Mouse (Mus musculus) neural tube, embryonic 10.5 days (tissue): ENCODE measurements around the gene Il15.

Experiments
- DNase-seq: peaks from one replicate; pipeline ENCODE4 v3.0.0-alpha.2; 2017; ENCODE audit warnings: low spot score; ENCODE audit errors: extremely low spot score

The Il15 gene

DNA sequence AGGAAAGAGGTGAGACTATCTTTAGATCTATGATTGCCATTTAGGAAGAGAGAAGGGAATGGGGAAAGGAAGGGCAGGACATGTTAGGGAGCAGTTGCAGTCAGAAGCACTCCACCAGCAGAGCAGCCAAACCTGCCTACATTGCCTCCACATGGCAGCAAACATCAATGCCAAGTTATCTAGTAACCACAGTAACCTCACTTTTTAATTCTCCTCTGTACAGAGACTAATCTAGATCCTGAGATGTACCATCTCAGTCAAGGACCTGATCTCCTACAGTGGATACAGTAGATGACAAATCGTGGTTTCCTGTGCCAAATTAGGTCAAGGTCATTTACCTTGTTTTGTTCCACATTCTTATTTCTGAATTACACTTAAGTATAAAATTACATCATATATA, 42.0 kb downstream of the Il15 start:
- no peak for DNase-seq

DNA sequence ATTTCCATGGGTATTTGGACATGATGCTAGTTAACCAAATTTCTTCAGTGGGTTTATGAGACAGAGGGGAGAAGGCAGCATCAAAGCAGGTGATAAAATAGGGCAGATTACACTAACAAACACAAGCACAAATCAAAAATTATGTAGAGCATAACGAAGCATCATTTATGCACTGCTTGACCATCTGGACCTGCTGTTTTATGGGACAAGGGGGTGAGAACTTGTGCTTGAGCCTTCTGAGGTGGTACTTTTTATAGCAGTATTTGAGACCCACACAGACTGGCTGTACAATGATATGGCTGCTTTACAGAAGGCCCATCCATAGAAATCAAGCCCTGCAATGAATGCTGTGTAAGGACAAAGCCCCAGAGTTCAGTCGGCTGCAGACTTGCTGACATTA, 46.9 kb downstream of the Il15 start:
- DNase-seq: no peak

DNA sequence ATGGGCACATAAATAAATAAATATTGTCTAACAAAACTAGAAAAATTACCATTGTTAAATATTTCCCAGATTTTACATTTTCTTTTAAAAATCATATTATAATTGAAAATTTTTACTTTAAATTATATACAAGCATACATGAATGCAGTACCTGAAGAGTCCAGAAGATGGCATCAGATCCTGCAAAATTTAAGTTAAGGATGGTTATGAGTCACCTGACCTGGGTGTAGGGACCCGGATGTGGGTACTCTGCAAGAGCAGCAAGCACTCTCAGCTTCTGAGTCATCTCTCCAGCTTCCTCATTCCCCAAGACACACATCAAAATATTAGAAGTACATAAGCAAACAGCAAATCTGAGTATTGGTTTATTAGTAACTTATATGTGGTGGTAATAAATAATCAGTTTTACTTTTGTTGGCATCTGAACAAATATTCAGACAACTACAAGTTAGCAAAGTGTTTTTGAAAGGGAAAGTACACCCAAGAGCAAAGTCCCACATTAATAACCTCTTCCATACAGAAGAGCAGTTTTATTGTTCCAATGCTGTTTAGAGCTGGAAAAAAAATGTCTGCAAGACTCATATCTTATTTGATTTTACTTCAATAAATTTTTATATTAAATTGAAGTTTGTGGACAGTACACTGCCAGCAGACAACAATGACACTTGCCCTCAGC, 51.6 kb downstream of the Il15 start:
- DNase-seq: no peak

DNA sequence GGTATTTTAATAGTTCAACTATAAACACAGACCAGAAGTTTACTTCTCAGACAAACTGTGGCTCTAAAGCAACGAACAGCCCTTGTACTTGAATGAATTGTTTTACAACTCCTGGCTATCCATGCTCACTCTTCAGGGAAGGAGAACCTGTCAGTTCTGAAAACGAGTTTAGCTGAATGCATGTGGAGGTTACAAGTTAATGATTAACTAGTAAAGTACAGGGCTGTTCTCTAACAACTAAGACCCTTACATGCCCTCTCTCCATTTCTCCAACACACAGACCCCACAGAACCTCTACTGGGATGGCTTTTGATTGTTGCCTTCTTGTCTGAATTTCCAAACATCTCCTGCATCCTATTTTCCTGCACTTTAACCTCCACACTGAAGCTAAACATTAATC, 53.7 kb downstream of the Il15 start:
- DNase-seq: no peak

DNA sequence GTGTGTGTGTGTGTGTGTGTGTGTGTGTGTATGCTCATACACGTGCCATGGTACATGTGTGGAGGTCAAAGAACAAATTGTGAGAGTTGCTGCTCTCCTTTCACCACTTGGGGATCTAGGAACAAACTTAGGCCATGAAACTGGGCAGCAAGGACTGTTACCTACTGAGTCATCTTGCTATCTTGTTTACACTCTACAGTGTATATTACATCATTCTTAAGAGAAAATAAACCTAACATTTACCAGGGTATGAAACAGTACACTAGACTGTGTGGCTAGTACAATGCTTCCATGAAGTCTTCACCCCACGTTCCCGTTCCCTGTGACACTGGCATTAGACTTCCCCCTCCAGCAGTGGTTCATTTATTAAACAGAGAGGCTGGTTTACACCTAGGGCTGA, 56.5 kb downstream of the Il15 start:
- DNase-seq: no peak

DNA sequence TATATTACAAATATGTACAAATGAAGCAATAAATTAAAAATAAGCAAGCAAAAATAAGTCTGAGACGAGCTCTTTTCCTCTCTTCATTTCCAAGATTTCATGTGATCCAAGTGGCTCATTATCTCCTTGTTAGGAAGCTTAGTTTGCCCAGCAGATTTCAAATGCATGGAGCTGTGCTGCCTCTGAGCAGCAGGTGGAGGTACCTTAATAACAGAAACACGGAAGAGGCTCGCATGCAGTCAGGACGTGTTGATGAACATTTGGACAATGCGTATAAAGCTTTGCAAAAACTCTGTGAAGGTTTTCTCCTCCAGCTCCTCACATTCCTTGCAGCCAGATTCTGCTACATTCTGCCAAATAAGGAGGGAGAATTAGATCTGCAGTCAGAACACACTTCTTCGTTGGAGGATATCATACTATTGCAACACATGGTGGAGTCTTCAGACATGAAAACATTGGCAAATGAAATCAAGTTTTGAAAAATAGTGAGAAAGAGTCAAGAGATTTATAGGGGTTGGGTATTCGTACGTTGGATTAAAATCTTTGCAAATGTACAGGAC, 71.3 kb downstream of the Il15 start:
- no peak for DNase-seq

DNA sequence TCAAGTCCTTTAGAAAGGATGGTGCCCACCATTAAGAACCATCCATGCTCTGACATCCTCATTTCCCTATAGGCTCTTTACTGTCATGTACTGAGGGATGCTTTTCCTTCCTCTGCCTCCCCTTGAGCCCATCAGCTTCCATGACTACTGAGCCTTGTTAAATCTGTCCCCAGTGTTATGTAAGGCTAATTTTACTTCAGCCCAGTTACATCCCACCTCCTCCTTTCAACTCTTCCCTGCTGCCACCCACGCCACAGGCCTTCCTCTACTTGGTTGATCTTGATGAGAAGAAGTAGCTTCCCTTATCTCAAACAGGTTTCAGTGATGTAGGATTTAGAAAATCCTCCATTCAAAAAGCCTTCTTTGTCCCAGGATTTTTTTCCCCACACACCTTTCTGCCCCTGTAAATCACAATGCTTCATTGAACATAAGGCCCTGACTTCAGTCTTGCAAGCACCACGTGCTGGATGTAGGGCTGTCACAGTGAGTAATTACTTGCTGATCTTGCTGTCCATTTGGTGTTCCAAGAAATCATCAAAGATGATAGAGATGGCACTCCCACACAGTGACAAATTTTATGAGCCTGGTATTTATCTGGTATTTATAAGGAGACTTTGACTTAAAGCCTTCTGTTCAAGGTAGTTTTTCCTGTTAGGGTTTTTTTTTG, 74.9 kb downstream of the Il15 start:
- no peak for DNase-seq

DNA sequence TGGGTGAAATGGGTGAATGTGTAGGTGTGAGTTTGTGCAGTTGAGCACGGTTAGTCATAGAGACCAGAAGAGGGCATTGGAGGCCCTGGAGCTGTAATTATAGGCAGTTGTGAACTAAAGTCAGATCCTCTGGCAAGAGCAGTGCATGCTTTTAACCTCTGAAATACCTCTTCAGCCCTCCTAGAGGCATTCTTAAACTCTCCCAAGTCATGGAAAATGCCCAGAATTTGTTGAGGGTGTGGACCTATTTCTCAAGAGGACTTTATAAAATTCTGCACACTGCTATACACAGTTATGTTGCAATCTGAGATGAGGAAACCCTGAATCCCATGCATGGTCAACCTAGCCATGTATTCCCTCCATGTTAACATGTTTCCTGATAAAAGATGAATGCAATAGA, 77.0 kb downstream of the Il15 start:
- DNase-seq: no peak

DNA sequence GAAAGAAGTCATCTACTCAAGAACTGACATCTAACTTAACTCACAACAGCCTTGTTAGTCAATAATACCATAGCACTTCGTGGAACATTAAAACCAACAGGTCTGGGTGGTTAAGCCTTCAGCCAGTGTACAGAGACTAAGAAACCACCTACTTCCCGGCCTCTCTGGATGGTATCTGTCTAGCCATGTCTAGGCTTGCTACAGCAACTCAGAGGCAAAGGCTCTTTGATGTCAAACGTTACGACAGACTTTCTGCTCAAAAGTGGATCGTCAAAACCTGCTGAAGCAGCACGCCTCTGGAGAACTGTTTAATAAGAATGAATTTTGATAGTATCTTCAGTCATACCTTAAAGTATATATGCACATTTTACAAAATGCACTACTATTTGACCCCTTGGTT, 77.4 kb downstream of the Il15 start:
- DNase-seq: no peak

DNA sequence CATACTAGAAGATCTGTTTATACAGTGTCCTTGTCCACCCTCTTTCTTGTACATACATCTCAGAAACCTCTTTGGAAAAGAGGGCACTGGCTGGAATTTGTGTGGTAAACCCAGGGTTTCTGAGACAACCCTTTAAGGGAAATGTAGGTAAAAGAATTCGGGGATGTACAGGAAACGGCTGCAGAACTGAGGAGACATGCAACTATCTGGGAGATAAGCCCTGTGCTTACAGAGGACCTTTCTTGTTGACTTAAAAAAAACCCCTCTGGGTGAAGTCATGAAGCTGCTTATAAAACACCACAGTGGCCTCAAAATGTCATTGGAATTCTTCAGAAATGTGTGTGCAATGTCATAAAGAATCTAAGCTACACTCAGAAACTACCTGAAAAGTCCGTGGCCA, 85.6 kb downstream of the Il15 start:
- no peak for DNase-seq

DNA sequence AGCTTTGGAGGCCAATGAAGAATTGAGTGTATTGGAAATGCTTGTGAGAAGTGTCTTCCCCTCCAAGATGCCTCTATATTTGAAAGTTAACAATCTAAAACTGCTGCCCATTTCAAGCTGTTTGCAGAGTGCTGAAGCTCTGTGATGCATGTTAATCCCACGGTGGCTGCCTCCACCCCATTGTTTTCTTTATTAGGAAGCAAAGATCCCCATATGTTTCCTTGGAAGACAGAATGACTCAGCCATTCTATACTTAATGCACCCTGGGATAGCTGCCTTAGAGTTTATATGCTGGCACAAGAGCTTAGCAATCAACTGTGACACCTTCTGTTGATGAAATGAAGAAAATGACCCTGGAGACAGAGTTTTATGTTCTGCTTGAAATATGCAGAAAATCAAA, 96.6 kb downstream of the Il15 start:
- no peak for DNase-seq

DNA sequence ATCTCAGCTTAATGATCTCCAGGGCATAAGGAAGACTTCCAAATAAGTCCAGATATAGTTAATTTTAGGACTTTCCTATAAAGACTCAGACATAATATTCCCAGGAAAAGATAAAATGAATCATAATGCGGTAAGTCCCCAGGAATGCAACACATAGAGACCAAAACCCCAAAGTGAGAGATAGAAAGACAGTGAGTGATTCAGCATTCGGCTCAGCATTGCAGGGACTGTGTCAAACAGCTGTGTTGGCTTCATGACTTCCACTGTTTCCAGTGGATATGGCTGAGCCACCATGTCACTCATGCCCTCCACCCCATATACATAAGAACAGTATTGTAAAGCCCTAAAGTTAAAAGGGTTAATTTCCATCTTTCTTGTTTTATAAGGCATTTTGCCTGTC, 106.8 kb downstream of the Il15 start:
- DNase-seq: no peak

DNA sequence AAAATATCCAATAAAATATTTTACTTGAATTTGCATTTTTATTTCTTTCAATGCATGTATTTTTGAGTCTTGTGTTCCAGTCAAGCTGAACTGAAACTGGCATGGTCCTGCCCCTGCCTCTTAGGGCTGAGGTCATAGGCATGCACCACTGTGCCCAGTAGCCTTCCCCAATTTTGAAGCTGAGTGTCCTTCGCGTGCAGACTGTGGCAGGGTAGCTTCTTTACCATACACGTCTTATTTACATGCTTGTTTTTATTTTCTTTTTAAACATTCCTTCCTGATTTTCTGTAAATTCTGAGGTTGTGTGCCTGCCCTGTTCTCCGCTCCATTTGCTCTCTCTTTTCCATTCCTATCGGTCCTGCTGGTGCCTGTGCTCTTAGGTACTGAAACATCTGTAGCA, 111.4 kb downstream of the Il15 start:
- DNase-seq: no peak

DNA sequence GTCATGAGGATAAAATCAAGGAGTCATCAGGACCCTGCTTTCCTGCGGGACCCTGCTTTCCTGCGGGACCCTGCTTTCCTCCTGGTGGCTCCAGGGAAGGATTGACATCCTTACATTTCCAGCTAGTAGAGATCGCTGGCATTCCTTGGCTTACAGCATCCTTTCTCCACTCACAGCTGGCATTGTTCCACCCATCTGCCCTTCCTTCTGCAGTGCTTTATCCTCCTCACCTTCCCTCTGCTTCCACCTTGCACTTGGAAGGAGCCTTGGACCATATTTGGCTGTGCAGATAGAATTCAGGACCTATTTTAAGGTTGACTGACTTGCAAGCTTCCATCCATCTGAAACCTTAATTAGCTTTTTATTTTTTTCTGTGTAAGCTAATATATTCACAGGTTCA, 117.2 kb downstream of the Il15 start:
- no peak for DNase-seq

DNA sequence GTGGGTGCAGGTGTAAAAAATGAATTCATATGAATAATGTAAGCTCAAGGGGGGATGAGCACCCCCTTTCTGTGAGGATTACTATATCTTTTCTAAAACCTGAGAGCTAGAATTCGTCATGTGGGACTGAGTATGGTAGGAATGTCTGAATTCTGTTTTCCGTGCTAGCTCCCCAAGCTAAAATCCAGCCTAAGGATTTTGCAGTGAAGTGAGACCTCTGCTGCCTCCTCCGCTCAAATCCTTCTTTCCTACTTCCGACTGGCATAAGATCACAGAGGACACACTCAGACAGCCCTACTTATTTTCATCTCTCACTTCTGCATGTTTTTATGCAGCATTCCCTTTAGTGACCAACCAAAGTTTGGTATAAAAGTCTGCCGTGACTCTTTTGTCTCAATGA, 121.0 kb downstream of the Il15 start:
- DNase-seq: no peak
